Mouse (Mus musculus) thymus, adult 2 months (tissue): ENCODE measurements around the gene Rnd3. TPM values are rescaled to one million over a fixed set of nuclear protein-coding genes. Genes with fewer than 3 reads are reported as not detected.

ENCODE experiments used
- DNase-seq: peaks from one replicate; pipeline ENCODE4 v3.0.0; 2021
- H3K27ac ChIP-seq: fragments of 200-500 bp; 2 replicates; pipeline ENCODE4 v1.5.1; 2012; ENCODE audit warnings: low read length, control low read depth; ENCODE audit not compliant: control insufficient read depth, insufficient read depth
- H3K27me3 ChIP-seq: fragments of 200-500 bp; 2 replicates; pipeline ENCODE4 v1.6.1; 2012; ENCODE audit warnings: mild to moderate bottlenecking, low read length, moderate library complexity, mixed read lengths; ENCODE audit not compliant: control insufficient read depth, insufficient read depth
- H3K36me3 ChIP-seq: fragments of 200-500 bp; 2 replicates; pipeline ENCODE4 v1.6.1; 2012; ENCODE audit warnings: mild to moderate bottlenecking, low read length, moderate library complexity; ENCODE audit not compliant: control insufficient read depth, insufficient read depth
- H3K4me1 ChIP-seq: fragments of 200-500 bp; replicated peaks from 2 replicates; pipeline ENCODE4 v1.6.1; 2012; ENCODE audit warnings: low read length; ENCODE audit not compliant: control insufficient read depth, insufficient read depth
- H3K4me3 ChIP-seq: fragments of 200-500 bp; 2 replicates; pipeline ENCODE4 v1.5.1; 2012; ENCODE audit warnings: mild to moderate bottlenecking, low read length, control low read depth, moderate library complexity; ENCODE audit not compliant: control insufficient read depth, insufficient read depth
- CTCF ChIP-seq: fragments of 200-500 bp; IDR thresholded peaks from 2 replicates; pipeline ENCODE4 v1.5.1; 2012; ENCODE audit warnings: mild to moderate bottlenecking, control low read depth, low read length, moderate library complexity, borderline replicate concordance; ENCODE audit not compliant: control insufficient read depth, poor library complexity, insufficient read depth; ENCODE audit errors: extremely low read depth
- POLR2A ChIP-seq: fragments of 200-500 bp; IDR thresholded peaks from 2 replicates; pipeline ENCODE4 v1.6.1; 2012; ENCODE audit warnings: mild to moderate bottlenecking, low read length, control low read depth, moderate library complexity; ENCODE audit not compliant: control insufficient read depth, poor library complexity, insufficient read depth; ENCODE audit errors: extremely low read depth
- WGBS: fragments of 180-500 bp; shearing (Covaris S2); methylation state at CpG from one replicate; pipeline ENCODE4 v1.1.7; 2018; 5-methylcytosine and 5-hydroxymethylcytosine counted together
- polyA plus RNA-seq: library from polyadenylated mRNA; depleted of rRNA; stranded (reverse); fragments of >200 nt; gene quantifications from 2 replicates; pipeline ENCODE4 v1.2.3, GENCODE M21; 2012

The Rnd3 gene
- polyA plus RNA-seq, 1 experiment = 1.0 TPM

- no peak for TF ChIP-seq POLR2A
- TF ChIP-seq CTCF = no peak
- Histone ChIP-seq H3K36me3 (no peaks in the 10 kb centered on the region), H3K27me3 (no peaks in the 10 kb centered on the region), H3K4me3 (no peak overlapping the region), H3K4me1 (no peaks in the 10 kb centered on the region), H3K27ac (no peak overlapping the region)
- DNase-seq = no peak
- whole genome bisulfite sequencing = 96% methylated on average over 7 of the region's 7 CpGs
These were observed 58.2 kb downstream of the Rnd3 start for GRCm38 (mm10) chr2:51090688-51091087.

- no peak overlapping the region for H3K27ac ChIP-seq
- no peak for DNase-seq
- 85% methylated on average over 8 of the region's 8 CpGs for WGBS
- no peak overlapping the region for H3K4me3 ChIP-seq
- no peaks in the 10 kb centered on the region for H3K27me3 ChIP-seq
- TF ChIP-seq POLR2A (no peak), CTCF (no peak)
- H3K36me3 ChIP-seq = no peaks in the 10 kb centered on the region
- no peaks in the 10 kb centered on the region for H3K4me1 ChIP-seq
These were observed 58.9 kb downstream of the Rnd3 start for GRCm38 (mm10) chr2:51090049-51090448.

- no peak overlapping the region for H3K4me3 ChIP-seq
- H3K4me1 ChIP-seq = no peaks in the 10 kb centered on the region
- no peak overlapping the region for H3K27ac ChIP-seq
- WGBS = 75% methylated on average over 11 of the region's 11 CpGs
- no peak for DNase-seq
- no peaks in the 10 kb centered on the region for H3K27me3 ChIP-seq
- TF ChIP-seq CTCF (no peak), POLR2A (no peak)
- H3K36me3 ChIP-seq = no peaks in the 10 kb centered on the region
These were observed 59.9 kb downstream of the Rnd3 start for GRCm38 (mm10) chr2:51088843-51089573.

- Histone ChIP-seq H3K4me1 (no peaks in the 10 kb centered on the region), H3K36me3 (no peaks in the 10 kb centered on the region), H3K4me3 (no peak overlapping the region), H3K27ac (no peak overlapping the region), H3K27me3 (no peaks in the 10 kb centered on the region)
- DNase-seq = no peak
- WGBS = 97% methylated on average over 3 of the region's 3 CpGs
- no peak for TF ChIP-seq CTCF
- no peak for TF ChIP-seq POLR2A
These were observed 60.8 kb downstream of the Rnd3 start for GRCm38 (mm10) chr2:51088123-51088453.

- Histone ChIP-seq H3K27ac (no peak overlapping the region), H3K4me1 (no peaks in the 10 kb centered on the region), H3K27me3 (no peaks in the 10 kb centered on the region), H3K4me3 (no peak overlapping the region), H3K36me3 (no peaks in the 10 kb centered on the region)
- TF ChIP-seq POLR2A = no peak
- no peak for TF ChIP-seq CTCF
- WGBS = 89% methylated on average over 12 of the region's 12 CpGs
- no peak for DNase-seq
These were observed 61.4 kb downstream of the Rnd3 start for GRCm38 (mm10) chr2:51087307-51088122.

- DNase-seq = no peak
- no peaks in the 10 kb centered on the region for H3K27me3 ChIP-seq
- no peaks in the 10 kb centered on the region for H3K4me1 ChIP-seq
- no peaks in the 10 kb centered on the region for H3K36me3 ChIP-seq
- no peak for TF ChIP-seq CTCF
- TF ChIP-seq POLR2A = no peak
- H3K27ac ChIP-seq = no peak overlapping the region
- WGBS = 96% methylated on average over 11 of the region's 11 CpGs
- no peak overlapping the region for H3K4me3 ChIP-seq
These were observed 63.8 kb downstream of the Rnd3 start for GRCm38 (mm10) chr2:51085155-51085554.
